ENCODE assay signal across 18 mouse cellular contexts in genomic region chr11:85306577-85307260, GRCm38 (mm10). TPM values are rescaled to one million over a fixed set of nuclear protein-coding genes. Genes with fewer than 3 reads are reported as not detected.
DNase-seq lines count a peak whose midpoint lies in the region; ATAC-seq and TF ChIP-seq lines count a peak whose summit lies in the region.
"Had no signal": no experiment of that assay in that cellular context is flagged by ENCODE, and none has a peak within 500 bp of the region (broad histone marks: within the 10 kb centered on the region; RNA-seq: fewer than 3 reads in every experiment).

No protein-coding gene starts in this region.

- no peaks in the 10 kb centered on the region for H3K27me3 ChIP-seq in heart, embryonic 12.5 days (replicated peaks)
- no peaks in the 10 kb centered on the region for H3K27me3 ChIP-seq in kidney, adult 2 months (replicated peaks; ENCODE audit: control insufficient read depth, insufficient read depth, low read length)
- no peaks in the 10 kb centered on the region for H3K27me3 ChIP-seq in kidney, embryonic 15.5 days
- H3K27me3 ChIP-seq: CH12.LX; forebrain, embryonic 13.5 days; hindbrain, embryonic 15.5 days had no signal

- no peak for TF ChIP-seq CTCF in kidney, adult 2 months (conservative IDR thresholded peaks at IDR 0.05; ENCODE audit: insufficient read depth, insufficient read length, low read depth, low read length)

- WGBS in heart, embryonic 12.5 days, result 19% methylated on average over 4 of the region's 4 CpGs
- 47% methylated on average over 4 of the region's 4 CpGs for WGBS in kidney, adult 2 months
- 48% methylated on average over 4 of the region's 4 CpGs for WGBS in kidney, embryonic 15.5 days

- no peaks in the 10 kb centered on the region for H3K9me3 ChIP-seq in heart, embryonic 12.5 days (replicated peaks)
- no peaks in the 10 kb centered on the region for H3K9me3 ChIP-seq in kidney, embryonic 15.5 days (replicated peaks)
- H3K9me3 ChIP-seq: forebrain, embryonic 13.5 days; hindbrain, embryonic 15.5 days had no signal

- intact Hi-C loops in gastrocnemius, postnatal 36 days (cut with DNase I), result no loop called here

- no peak for ATAC-seq in heart, embryonic 12.5 days (ENCODE audit: insufficient number of reproducible peaks, low FRiP score)
- ATAC-seq in kidney, embryonic 15.5 days (replicated peaks; ENCODE audit: low FRiP score), result no peak
- ATAC-seq: forebrain, embryonic 13.5 days; forebrain, postnatal 0 days had no signal

- H3K9ac ChIP-seq in heart, embryonic 12.5 days, result no peak overlapping the region
- no peak overlapping the region for H3K9ac ChIP-seq in kidney, embryonic 15.5 days
- H3K9ac ChIP-seq: forebrain, embryonic 13.5 days; forebrain, postnatal 0 days; hindbrain, embryonic 15.5 days had no signal

- no peak for DNase-seq in heart, adult 18-20 months
- DNase-seq in kidney, adult 2 months, result peak; percentile 57
- DNase-seq in kidney, postnatal 36 days, result peak; percentile 33 to 36
- no peak for DNase-seq in kidney, adult 18-20 months
- no peak for DNase-seq in gastrocnemius, postnatal 36 days
- DNase-seq: adrenal gland, adult 2 months; adrenal gland, postnatal 25 days; cerebellum, adult 18-20 months; cerebellum, adult 9-11 months; cerebellum, postnatal 36 days; forebrain, postnatal 0 days; gastrocnemius, adult 2 months; gastrocnemius, postnatal 25 days had no signal

- peak overlapping the region; percentile 40 for H3K27ac ChIP-seq in heart, embryonic 12.5 days (ENCODE audit: poor library complexity, severe bottlenecking)
- no peak overlapping the region for H3K27ac ChIP-seq in kidney, adult 2 months (ENCODE audit: insufficient read depth, low read depth, low read length)
- no peak overlapping the region for H3K27ac ChIP-seq in kidney, embryonic 15.5 days
- H3K27ac ChIP-seq: forebrain, embryonic 13.5 days; gastrocnemius, adult 2 months; hindbrain, embryonic 15.5 days had no signal

- H3K4me2 ChIP-seq in heart, embryonic 12.5 days, result no peak overlapping the region
- H3K4me2 ChIP-seq in kidney, embryonic 15.5 days, result no peak overlapping the region
- H3K4me2 ChIP-seq: forebrain, embryonic 13.5 days; hindbrain, embryonic 15.5 days had no signal

- H3K36me3 ChIP-seq in heart, embryonic 12.5 days, result no peaks in the 10 kb centered on the region
- H3K36me3 ChIP-seq in kidney, adult 2 months (ENCODE audit: control insufficient read depth, insufficient read depth, low read length), result no peaks in the 10 kb centered on the region
- no peaks in the 10 kb centered on the region for H3K36me3 ChIP-seq in kidney, embryonic 15.5 days
- H3K36me3 ChIP-seq: hindbrain, embryonic 15.5 days had no signal

- peaks cover 10% of the 10 kb centered on the region for H3K4me1 ChIP-seq in heart, embryonic 12.5 days (replicated peaks)
- peaks cover 7% of the 10 kb centered on the region; the same call in 1 of the 2 replicates for H3K4me1 ChIP-seq in kidney, adult 2 months (ENCODE audit: control insufficient read depth, insufficient read depth, low read length)
- 0 out of 2 replicates have a peak, but pooled peaks cover 7% of the 10 kb centered on the region for H3K4me1 ChIP-seq in kidney, embryonic 15.5 days
- H3K4me1 ChIP-seq: forebrain, embryonic 13.5 days had no signal

- no peak for TF ChIP-seq POLR2A in kidney, adult 2 months (IDR thresholded peaks at IDR 0.05; ENCODE audit: low read depth, low read length)

- no peak overlapping the region for H3K4me3 ChIP-seq in heart, embryonic 12.5 days
- H3K4me3 ChIP-seq in kidney, adult 2 months (ENCODE audit: insufficient read depth, low read depth, low read length), result no peak overlapping the region
- H3K4me3 ChIP-seq in kidney, embryonic 15.5 days (replicated peaks), result no peak overlapping the region
- H3K4me3 ChIP-seq: forebrain, embryonic 13.5 days; gastrocnemius, adult 2 months; hindbrain, embryonic 15.5 days had no signal

RNA-seq across cellular contexts. Expression of gene Ppm1d, which starts 4.3 kb away (rescaled TPM):
- 17.7 and 18.5 TPM in 2 replicates for polyA plus RNA-seq in heart, embryonic 12.5 days (2016; fragmentation: Nextera tagmentation; extraction: Ambion mirVana)
- total RNA-seq in heart, adult 18-20 months (2021), result 1 to 10 TPM; 6.0 to 8.7 TPM
- polyA plus RNA-seq in kidney, adult 2 months (2012; rRNA removed), result 5.8 and 6.3 TPM in 2 replicates
- 19.2 and 20.2 TPM in 2 replicates for polyA plus RNA-seq in kidney, embryonic 15.5 days (2015; fragmentation: Nextera tagmentation; extraction: Ambion mirVana)
- total RNA-seq in gastrocnemius, postnatal 36 days (2021), result 1 to 10 TPM; 4.5 to 7.1 TPM

RNA-seq across cellular contexts. Expression of gene Bcas3, which starts 46.2 kb away (rescaled TPM):
- 16.1 and 20.6 TPM in 2 replicates for polyA plus RNA-seq in heart, embryonic 12.5 days (2016; fragmentation: Nextera tagmentation; extraction: Ambion mirVana)
- total RNA-seq in heart, adult 18-20 months (2021), result 10 to 100 TPM; 33.6 to 40.6 TPM
- 47.3 and 48.1 TPM in 2 replicates for polyA plus RNA-seq in kidney, adult 2 months (2012; rRNA removed)
- 26.2 and 28.2 TPM in 2 replicates for polyA plus RNA-seq in kidney, embryonic 15.5 days (2015; fragmentation: Nextera tagmentation; extraction: Ambion mirVana)
- 10 to 100 TPM; 32.2 to 38.4 TPM for total RNA-seq in gastrocnemius, postnatal 36 days (2021)

Comparison
In these comparisons a context has a peak if more than half of its experiments do, and no peak if none do; other contexts are left out.
1. DNase-seq: peak in kidney, adult 2 months (single experiment) and kidney, postnatal 36 days (2 of 2); none in heart, adult 18-20 months (0 of 2), kidney, adult 18-20 months (single experiment) and gastrocnemius, postnatal 36 days (0 of 2).